Mouse (Mus musculus): ENCODE results near the gene Fas. TPM values are rescaled to one million over a fixed set of nuclear protein-coding genes. Genes with fewer than 3 reads are reported as not detected.

Fas gene
- 1.1 and 1.4 TPM in 2 replicates for polyA plus RNA-seq (2016; fragmentation: Nextera tagmentation; extraction: Ambion mirVana)

- H3K4me2 ChIP-seq, result peak within 1 kb of the TSS; percentile 90
- no peaks in the 10 kb centered on the region for H3K9me3 ChIP-seq
- ATAC-seq (ENCODE audit: insufficient number of reproducible peaks, insufficient read depth, low FRiP score, low TSS enrichment, low read depth), result peak; percentile 85
- H3K27ac ChIP-seq, result no peak within 1 kb of the TSS
- WGBS, result 4% methylated on average over 19 of the region's 19 CpGs
- H3K27me3 ChIP-seq, result 0 out of 2 replicates have a peak, but pooled peaks cover 13% of the 10 kb centered on the region
- H3K4me1 ChIP-seq (replicated peaks), result peaks cover 13% of the 10 kb centered on the region; the same call in 1 of the 2 replicates
- H3K36me3 ChIP-seq, result no peaks in the 10 kb centered on the region
- peak within 1 kb of the TSS; percentile 46 for H3K4me3 ChIP-seq (replicated peaks)
- peak within 1 kb of the TSS; percentile 38; the same call in 1 of the 2 replicates for H3K9ac ChIP-seq (replicated peaks)
Measured at GRCm38 (mm10) chr19:34289948-34290789, at the start of gene Fas. Gene Fas (plus strand): TSS chr19:34290666.

DNA sequence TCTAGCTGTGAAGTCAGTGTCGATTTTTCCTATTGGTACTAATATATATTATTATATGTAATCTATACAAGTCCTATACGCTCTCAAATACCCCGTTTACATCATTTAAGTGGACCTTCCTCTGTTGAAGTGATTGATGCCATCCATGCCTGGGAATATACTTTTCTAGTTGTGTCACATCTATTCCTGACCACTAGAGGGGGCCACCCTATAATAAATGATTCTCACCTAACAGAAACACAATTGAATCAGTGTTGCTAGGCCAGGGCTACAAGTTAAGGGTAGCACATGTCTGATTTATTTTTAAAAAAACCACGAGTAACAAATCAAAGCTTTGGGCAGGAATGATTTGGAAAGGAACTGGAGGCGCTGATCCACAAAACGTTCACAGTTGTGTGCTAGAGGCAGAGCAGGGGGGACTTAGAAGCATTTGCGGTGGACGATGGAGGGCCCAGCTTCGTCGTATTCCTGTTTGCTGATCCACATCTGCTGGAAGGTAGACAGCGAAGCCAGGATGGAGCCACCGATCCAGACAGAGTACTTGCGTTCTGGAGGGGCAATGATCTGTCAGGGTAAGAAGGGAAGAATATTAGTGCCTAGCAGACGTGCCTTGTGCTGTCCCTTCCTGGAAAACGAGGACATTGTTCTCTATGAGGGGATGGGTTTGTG, 49.1 kb upstream of the Fas start:
- Histone ChIP-seq H3K4me1 (replicated peaks) (no peaks in the 10 kb centered on the region), H3K36me3 (peaks cover 3% of the 10 kb centered on the region; the same call in 1 of the 2 replicates), H3K9ac (replicated peaks) (no peak overlapping the region), H3K27me3 (no peaks in the 10 kb centered on the region), H3K4me3 (replicated peaks) (no peak overlapping the region), H3K9me3 (no peaks in the 10 kb centered on the region), H3K27ac (no peak overlapping the region), H3K4me2 (no peak overlapping the region)
- ATAC-seq (ENCODE audit: insufficient number of reproducible peaks, insufficient read depth, low FRiP score, low TSS enrichment, low read depth), result no peak
- WGBS, result 67% methylated on average over 15 of the region's 15 CpGs

GRCm38 (mm10) chr19:34242925-34243324, 47.5 kb upstream of the Fas start:
- no peaks in the 10 kb centered on the region for H3K27me3 ChIP-seq
- H3K4me1 ChIP-seq (replicated peaks), result no peaks in the 10 kb centered on the region
- H3K4me2 ChIP-seq, result no peak overlapping the region
- ATAC-seq (ENCODE audit: insufficient number of reproducible peaks, insufficient read depth, low FRiP score, low TSS enrichment, low read depth), result no peak
- H3K27ac ChIP-seq, result no peak overlapping the region
- H3K36me3 ChIP-seq, result no peaks in the 10 kb centered on the region; the same call in 1 of the 2 replicates
- no peaks in the 10 kb centered on the region for H3K9me3 ChIP-seq
- no peak overlapping the region for H3K9ac ChIP-seq (replicated peaks)
- no peak overlapping the region for H3K4me3 ChIP-seq (replicated peaks)

- Histone ChIP-seq H3K4me2 (no peak overlapping the region), H3K27me3 (no peaks in the 10 kb centered on the region), H3K9me3 (no peaks in the 10 kb centered on the region), H3K36me3 (no peaks in the 10 kb centered on the region; the same call in 1 of the 2 replicates), H3K4me3 (replicated peaks) (no peak overlapping the region), H3K9ac (replicated peaks) (no peak overlapping the region), H3K4me1 (replicated peaks) (no peaks in the 10 kb centered on the region), H3K27ac (no peak overlapping the region)
- WGBS, result 17% methylated on average over 6 of the region's 6 CpGs
- ATAC-seq (ENCODE audit: insufficient number of reproducible peaks, insufficient read depth, low FRiP score, low TSS enrichment, low read depth), result no peak
Measured at GRCm38 (mm10) chr19:34244056-34244455, 46.4 kb upstream of the Fas start.

GRCm38 (mm10) chr19:34248558-34248957, 41.9 kb upstream of the Fas start:
- Histone ChIP-seq H3K4me3 (replicated peaks) (no peak overlapping the region), H3K4me2 (no peak overlapping the region), H3K36me3 (no peaks in the 10 kb centered on the region), H3K4me1 (replicated peaks) (no peaks in the 10 kb centered on the region), H3K9ac (replicated peaks) (no peak overlapping the region), H3K27ac (no peak overlapping the region), H3K9me3 (no peaks in the 10 kb centered on the region), H3K27me3 (no peaks in the 10 kb centered on the region)
- 84% methylated on average over 5 of the region's 5 CpGs for WGBS
- no peak for ATAC-seq (ENCODE audit: insufficient number of reproducible peaks, insufficient read depth, low FRiP score, low TSS enrichment, low read depth)

DNA sequence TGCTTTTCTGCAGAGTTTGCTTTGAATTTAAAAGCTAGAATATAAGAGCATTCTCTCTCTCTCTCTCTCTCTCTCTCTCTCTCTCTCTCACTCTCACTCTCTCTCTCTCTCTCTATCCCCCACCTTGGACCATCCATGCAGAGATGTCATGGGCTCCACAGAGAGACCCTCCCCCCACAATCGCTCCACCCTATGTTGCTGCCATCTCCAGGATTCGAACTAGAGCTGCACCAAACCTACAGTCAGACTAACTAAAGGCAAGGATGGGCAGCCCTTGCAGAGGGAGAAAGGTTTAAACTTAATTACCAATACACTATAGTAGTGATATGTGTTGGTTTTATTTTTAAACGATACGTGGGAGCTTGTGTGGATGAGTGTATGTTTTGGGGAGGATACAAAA, 39.8 kb upstream of the Fas start:
- no peak overlapping the region for H3K4me2 ChIP-seq
- H3K36me3 ChIP-seq, result no peaks in the 10 kb centered on the region
- peaks cover 2% of the 10 kb centered on the region; the same call in 1 of the 2 replicates for H3K4me1 ChIP-seq (replicated peaks)
- H3K27me3 ChIP-seq, result no peaks in the 10 kb centered on the region
- no peak for ATAC-seq (ENCODE audit: insufficient number of reproducible peaks, insufficient read depth, low FRiP score, low TSS enrichment, low read depth)
- H3K9ac ChIP-seq (replicated peaks), result no peak overlapping the region
- no peaks in the 10 kb centered on the region for H3K9me3 ChIP-seq
- H3K4me3 ChIP-seq (replicated peaks), result no peak overlapping the region
- WGBS, result 67% methylated on average over 4 of the region's 4 CpGs
- no peak overlapping the region for H3K27ac ChIP-seq

DNA sequence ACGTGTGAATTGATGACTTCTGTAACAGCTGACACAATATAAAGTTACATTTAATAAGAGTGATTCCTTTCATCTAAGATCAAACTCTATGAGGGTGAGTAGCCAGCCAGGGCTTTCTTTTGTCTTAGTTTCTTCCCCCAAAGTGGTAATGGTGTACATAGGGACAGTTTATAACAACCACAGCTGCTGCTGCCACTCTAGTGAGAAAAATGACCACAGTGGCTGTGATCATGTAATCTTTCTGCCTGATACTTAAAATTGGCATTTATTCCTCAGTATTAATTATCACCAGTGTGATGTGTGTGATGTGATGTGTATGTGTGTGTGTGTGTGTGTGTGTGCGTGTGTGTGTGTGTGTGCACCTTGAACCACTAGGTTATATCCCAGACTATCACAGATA, 38.6 kb upstream of the Fas start:
- Histone ChIP-seq H3K9ac (replicated peaks) (no peak overlapping the region), H3K9me3 (no peaks in the 10 kb centered on the region), H3K36me3 (no peaks in the 10 kb centered on the region), H3K27me3 (no peaks in the 10 kb centered on the region), H3K27ac (no peak overlapping the region), H3K4me2 (no peak overlapping the region), H3K4me3 (replicated peaks) (no peak overlapping the region), H3K4me1 (replicated peaks) (peaks cover 2% of the 10 kb centered on the region; the same call in 1 of the 2 replicates)
- no peak for ATAC-seq (ENCODE audit: insufficient number of reproducible peaks, insufficient read depth, low FRiP score, low TSS enrichment, low read depth)
- WGBS, result 77% methylated on average over 2 of the region's 2 CpGs

DNA sequence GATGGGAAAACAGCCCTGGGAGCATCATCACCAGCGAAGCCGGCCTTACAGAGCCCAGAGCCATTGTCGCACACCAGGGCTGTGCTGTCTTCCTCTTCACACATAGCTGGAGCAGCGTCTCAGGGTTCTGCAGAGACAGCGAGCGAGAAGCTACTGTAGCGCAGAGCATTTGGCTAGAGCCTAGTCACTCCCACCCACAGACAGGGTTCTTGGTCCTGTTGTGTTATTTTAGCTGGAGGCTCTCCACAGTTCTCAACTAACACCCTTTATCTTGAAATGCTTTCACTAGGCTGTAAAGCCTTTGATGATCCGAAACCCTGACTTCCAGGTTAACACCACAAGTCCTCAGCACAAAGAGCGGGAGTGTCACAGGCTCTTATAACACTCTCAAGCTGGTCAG, 38.0 kb upstream of the Fas start:
- 65% methylated on average over 9 of the region's 9 CpGs for WGBS
- H3K27me3 ChIP-seq, result no peaks in the 10 kb centered on the region
- no peaks in the 10 kb centered on the region for H3K36me3 ChIP-seq
- no peak overlapping the region for H3K4me3 ChIP-seq (replicated peaks)
- H3K4me1 ChIP-seq (replicated peaks), result peaks cover 2% of the 10 kb centered on the region; the same call in 1 of the 2 replicates
- no peak for ATAC-seq (ENCODE audit: insufficient number of reproducible peaks, insufficient read depth, low FRiP score, low TSS enrichment, low read depth)
- H3K4me2 ChIP-seq, result no peak overlapping the region
- H3K9ac ChIP-seq (replicated peaks), result no peak overlapping the region
- H3K27ac ChIP-seq, result no peak overlapping the region
- H3K9me3 ChIP-seq, result no peaks in the 10 kb centered on the region

GRCm38 (mm10) chr19:34254101-34254879, 36.2 kb upstream of the Fas start:
- Histone ChIP-seq H3K27me3 (no peaks in the 10 kb centered on the region), H3K4me3 (replicated peaks) (peak overlapping the region; percentile 17), H3K9ac (replicated peaks) (0 out of 2 replicates have a peak overlapping the region, but pooled peaks have one; percentile 18), H3K4me1 (replicated peaks) (peaks cover 2% of the 10 kb centered on the region; the same call in 1 of the 2 replicates), H3K4me2 (peak overlapping the region; percentile 26; the same call in 1 of the 2 replicates), H3K27ac (no peak overlapping the region), H3K36me3 (no peaks in the 10 kb centered on the region), H3K9me3 (no peaks in the 10 kb centered on the region)
- ATAC-seq (ENCODE audit: insufficient number of reproducible peaks, insufficient read depth, low FRiP score, low TSS enrichment, low read depth), result no peak
- 41% methylated on average over 14 of the region's 14 CpGs for WGBS

- ATAC-seq (ENCODE audit: insufficient number of reproducible peaks, insufficient read depth, low FRiP score, low TSS enrichment, low read depth), result peak; percentile 87
- 0 out of 2 replicates have a peak within 1 kb of the TSS, but pooled peaks have one; percentile 18 for H3K9ac ChIP-seq (replicated peaks)
- H3K4me1 ChIP-seq (replicated peaks), result peaks cover 2% of the 10 kb centered on the region; the same call in 1 of the 2 replicates
- WGBS, result 33% methylated on average over 16 of the region's 16 CpGs
- H3K4me2 ChIP-seq, result peak within 1 kb of the TSS; percentile 26; the same call in 1 of the 2 replicates
- H3K9me3 ChIP-seq, result no peaks in the 10 kb centered on the region
- H3K27me3 ChIP-seq, result no peaks in the 10 kb centered on the region
- H3K36me3 ChIP-seq, result no peaks in the 10 kb centered on the region
- peak within 1 kb of the TSS; percentile 17 for H3K4me3 ChIP-seq (replicated peaks)
- H3K27ac ChIP-seq, result no peak within 1 kb of the TSS
Measured at GRCm38 (mm10) chr19:34254880-34255681, 35.4 kb upstream of the Fas start, which contains the start of gene Acta2. Gene Acta2 (minus strand): TSS chr19:34255590.
